Mouse (Mus musculus) telencephalon, adult 2 months (tissue): ENCODE data around the gene Gm40193.

Source experiments
- DNase-seq: peaks from one replicate; pipeline ENCODE4 v3.0.0-alpha.2; 2011; ENCODE audit warnings: low read depth, low spot score

Gm40193 gene

GRCm38 (mm10) chr11:70506385-70506784, 26.4 kb downstream of the Gm40193 start:
- no peak for DNase-seq

GRCm38 (mm10) chr11:70504970-70505369, 27.8 kb downstream of the Gm40193 start, which contains the start of gene Tm4sf5:
Gene Tm4sf5 (plus strand): TSS chr11:70505244.
- DNase-seq: no peak

- DNase-seq: no peak
Observed at GRCm38 (mm10) chr11:70502018-70502417, 30.7 kb downstream of the Gm40193 start.

- DNase-seq: no peak
Observed at GRCm38 (mm10) chr11:70500476-70500812, 32.3 kb downstream of the Gm40193 start.

GRCm38 (mm10) chr11:70499566-70500475, 32.9 kb downstream of the Gm40193 start:
- no peak for DNase-seq

GRCm38 (mm10) chr11:70489684-70490083, 43.1 kb downstream of the Gm40193 start:
- DNase-seq: peak; percentile 33

- peak; percentile 17 for DNase-seq
Observed at GRCm38 (mm10) chr11:70489138-70489537, 43.6 kb downstream of the Gm40193 start.

GRCm38 (mm10) chr11:70487816-70488215, 44.9 kb downstream of the Gm40193 start:
- DNase-seq: no peak

GRCm38 (mm10) chr11:70485498-70485897, 47.2 kb downstream of the Gm40193 start:
- DNase-seq: no peak
